Comparison of ENCODE assay signal across 10 mouse cellular contexts in genomic region chr8:125206962-125207361, GRCm38 (mm10).
"Had no signal": no experiment of that assay in that cellular context is flagged by ENCODE, and none has a peak within 500 bp of the region (broad histone marks: within the 10 kb centered on the region; RNA-seq: fewer than 3 reads in every experiment).

No protein-coding gene starts in this region.

- ATAC-seq: intestine, postnatal 0 days had no signal

- H3K4me2 ChIP-seq: limb, embryonic 13.5 days; neural tube, embryonic 15.5 days had no signal

- H3K9me3 ChIP-seq: limb, embryonic 13.5 days; neural tube, embryonic 15.5 days had no signal

- H3K4me3 ChIP-seq: limb, embryonic 13.5 days; myocyte; neural tube, embryonic 15.5 days had no signal

- H3K27ac ChIP-seq: limb, embryonic 13.5 days; liver, embryonic 14.5 days; neural tube, embryonic 15.5 days had no signal

- H3K9ac ChIP-seq: limb, embryonic 13.5 days; liver, embryonic 14.5 days; neural tube, embryonic 15.5 days had no signal

- H3K36me3 ChIP-seq: limb, embryonic 13.5 days; neural tube, embryonic 15.5 days had no signal

- H3K27me3 ChIP-seq: neural tube, embryonic 15.5 days had no signal

- DNase-seq: kidney, adult 8-10 months; kidney, postnatal 25 days; left cerebral cortex, postnatal 4 days; lung, adult 18-20 months; thymus, postnatal 36 days had no signal
